Mouse (Mus musculus) CD8-positive naive resting alpha-beta T cell, adult 2 months (primary cell): ENCODE data around the gene Art1.
A peak's percentile ranks its signal among the peaks of the same experiment; 100 is the strongest.

Source experiments
- DNase-seq, 2 experiments: peaks; one replicate each; pipeline ENCODE4 v3.0.0; 2022; ENCODE audit warnings: low read depth in 2 of 2, low spot score in 2 of 2

The Art1 gene

DNA sequence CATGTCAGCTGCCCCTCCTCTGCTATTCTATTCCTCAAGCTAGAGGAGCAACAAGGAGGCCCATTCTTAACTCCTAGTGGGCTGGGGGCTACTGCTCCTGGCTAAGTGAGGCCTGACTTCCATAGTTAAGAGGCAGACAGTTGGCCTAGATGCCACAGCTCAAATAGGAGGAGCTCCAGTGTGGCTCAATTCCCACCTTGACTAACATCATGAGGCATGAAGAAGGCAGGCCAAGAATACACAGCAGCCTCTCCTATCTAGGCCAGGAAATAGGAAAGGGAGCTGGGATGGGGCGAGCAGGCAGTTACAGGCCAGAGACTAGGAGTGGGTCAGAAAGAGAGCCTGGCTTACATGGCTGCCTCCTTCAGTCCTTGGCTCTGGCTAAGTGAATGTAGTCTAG, 6.7 kb downstream of the Art1 start:
- no peak for DNase-seq

DNA sequence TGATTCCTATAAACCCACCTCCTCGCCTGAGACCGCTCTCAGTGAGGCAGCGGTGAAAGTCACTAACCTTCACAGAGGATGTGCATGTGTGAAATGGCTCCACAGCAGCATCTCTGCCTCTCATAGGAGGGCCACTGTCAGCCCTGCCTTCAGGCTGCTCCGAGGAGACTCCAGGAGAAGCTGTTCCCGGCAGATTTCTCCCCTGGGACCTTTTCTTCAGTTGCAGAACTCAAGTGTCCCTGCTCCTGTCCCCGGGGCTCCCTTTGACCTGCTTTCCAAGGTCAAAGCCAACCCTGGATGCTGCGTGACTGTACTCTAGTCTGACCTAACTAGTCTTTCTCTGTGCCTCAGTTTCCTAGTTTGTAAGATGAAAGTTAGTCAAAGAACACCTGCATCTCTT, 7.6 kb downstream of the Art1 start, which contains the start of gene Art5:
Gene Art5 (minus strand): TSS at position 319 of the 400 bp plus-strand sequence.
- DNase-seq: no peak

GRCm38 (mm10) chr7:102109746-102110145, 8.2 kb downstream of the Art1 start:
- no peak for DNase-seq

DNA sequence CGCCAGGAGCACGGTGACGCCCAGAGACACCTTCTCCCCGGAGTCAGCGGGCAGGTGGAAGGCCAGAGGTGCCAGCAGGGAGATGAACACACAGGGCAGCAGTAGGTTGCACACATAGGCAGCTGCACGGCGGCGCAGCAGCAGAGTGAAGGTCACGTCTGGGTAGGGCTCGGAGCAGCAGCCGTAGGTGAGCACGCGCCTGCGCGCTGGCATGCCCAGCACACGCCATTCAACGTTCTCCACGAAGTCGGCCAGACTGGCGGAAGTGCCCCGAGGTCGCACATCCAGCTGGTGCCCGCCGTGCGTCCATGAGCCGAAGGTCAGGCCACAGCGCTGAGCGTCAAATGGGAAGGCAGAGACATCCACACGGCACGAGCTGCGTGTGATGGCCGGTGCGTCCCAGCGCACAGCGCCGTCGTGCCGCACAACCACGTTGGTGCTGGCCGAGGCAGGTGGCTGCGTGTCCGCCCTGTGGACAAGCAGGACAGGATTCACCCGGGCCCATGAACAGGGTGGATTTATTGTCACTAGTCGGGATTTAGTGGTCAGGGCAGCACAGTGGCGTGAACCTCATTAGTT, 11.7 kb downstream of the Art1 start:
- no peak for DNase-seq

DNA sequence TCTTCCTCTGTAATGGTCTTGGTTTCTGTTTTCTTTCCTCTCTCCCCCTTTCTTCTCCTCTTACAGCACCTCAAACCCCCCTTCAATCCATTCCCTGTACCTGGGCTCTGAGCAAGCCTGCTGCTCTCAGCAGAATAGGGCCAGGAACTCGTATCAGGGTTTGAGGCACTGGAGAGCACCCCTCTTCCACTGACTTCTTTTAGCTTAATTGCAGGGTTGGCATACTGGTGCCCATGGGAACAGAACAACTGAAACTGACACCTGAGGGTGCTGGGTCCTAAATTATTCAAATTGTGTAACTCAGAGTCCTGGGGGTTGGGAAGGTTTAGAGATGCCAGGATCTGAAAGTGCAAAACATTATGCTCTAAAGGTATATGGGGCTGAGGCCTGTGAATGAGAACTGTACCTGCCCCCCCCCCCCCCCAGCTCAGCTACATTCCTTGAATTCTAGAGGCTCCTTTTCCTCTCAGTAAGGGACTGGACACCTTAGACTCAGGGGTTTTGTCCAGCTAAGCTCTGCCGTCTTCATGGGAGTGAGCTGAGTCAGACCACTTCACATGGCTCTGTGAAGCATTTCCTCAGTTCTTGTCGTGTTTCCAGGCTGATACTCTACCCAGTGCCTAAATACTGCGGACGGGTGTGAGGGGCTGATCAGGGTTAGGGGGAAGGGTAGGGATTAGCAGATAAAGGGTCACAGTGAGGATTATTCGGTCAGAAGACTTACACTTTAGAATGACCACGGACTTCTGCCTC, 15.2 kb downstream of the Art1 start, which contains the start of gene Chrna10:
Gene Chrna10 (minus strand): TSS at position 250 of the 753 bp plus-strand sequence.
- DNase-seq: no peak

DNA sequence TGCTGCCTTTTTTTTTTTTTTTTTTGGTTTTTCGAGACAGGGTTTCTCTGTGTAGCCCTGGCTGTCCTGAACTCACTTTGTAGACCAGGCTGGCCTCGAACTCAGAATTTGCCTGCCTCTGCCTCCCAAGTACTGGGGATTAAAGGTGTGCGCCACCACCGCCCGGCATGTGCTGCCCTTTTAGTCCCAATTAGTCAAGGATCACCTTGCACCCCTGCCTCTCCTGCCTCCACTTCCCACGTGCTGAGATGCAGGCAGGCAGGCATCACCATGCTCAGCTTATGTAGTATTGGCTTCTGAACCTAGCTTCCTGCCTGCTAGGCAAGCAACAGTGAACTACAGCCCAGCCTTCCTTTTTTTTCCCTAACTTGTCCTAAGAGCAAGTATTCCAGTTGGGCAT, 15.8 kb downstream of the Art1 start:
- DNase-seq: no peak

- DNase-seq: no peak
Measured at GRCm38 (mm10) chr7:102120326-102120725, 18.8 kb downstream of the Art1 start.

- no peak for DNase-seq
Measured at GRCm38 (mm10) chr7:102132395-102132794, 30.9 kb downstream of the Art1 start.

DNA sequence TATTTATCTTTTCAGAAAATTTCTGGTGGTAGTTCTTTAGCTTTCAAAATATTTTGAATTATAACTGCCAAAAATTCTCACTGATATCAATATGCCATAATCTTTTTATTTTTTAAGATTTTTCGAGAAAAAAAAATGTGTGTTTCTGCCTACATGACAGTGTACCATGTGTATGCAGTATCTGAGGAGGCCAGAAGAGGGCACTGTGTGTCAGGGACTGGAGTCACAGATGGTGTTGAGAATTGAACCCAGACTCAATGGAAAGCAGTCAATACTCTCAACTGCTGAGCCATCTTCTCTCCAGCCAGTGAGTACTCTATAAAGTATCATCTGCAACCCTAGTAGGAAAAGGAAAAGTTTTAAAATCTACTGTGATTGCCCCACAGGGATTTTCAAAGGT, 35.9 kb downstream of the Art1 start:
- DNase-seq: peak in 1 of 2 experiments; percentile 27

GRCm38 (mm10) chr7:102137898-102138297, 36.4 kb downstream of the Art1 start:
- DNase-seq: no peak

DNA sequence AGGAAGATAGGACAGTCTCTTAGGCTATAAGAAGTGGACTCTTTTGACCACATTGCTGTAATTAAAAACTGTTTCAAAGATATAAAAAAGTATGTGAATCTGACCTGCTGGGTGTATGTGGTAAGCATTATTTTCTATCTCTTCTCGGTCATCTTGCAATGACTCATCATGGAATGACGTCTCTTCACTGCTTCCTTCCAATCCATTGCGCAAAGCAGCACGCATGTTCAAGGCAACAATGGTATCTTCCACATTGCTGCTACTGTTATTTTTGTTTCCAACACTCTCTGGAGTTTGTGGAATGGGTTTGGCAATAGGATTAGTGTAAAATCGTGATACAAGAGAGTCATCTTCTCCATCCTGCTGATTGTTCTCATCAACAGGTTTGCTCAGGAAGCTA, 52.1 kb downstream of the Art1 start:
- no peak for DNase-seq
